Mouse (Mus musculus) hindbrain, embryonic 11.5 days (tissue): ENCODE measurements around the gene Ahnak2. TPM values are rescaled to one million over a fixed set of nuclear protein-coding genes. Genes with fewer than 3 reads are reported as not detected.

Experiments
- ATAC-seq: fragments of 200-750 bp; cut with Nextera tagmentation; 2 replicates; pipeline ENCODE4 v1.8.0; 2017; ENCODE audit warnings: mild to moderate bottlenecking, moderate TSS enrichment, moderate library complexity; ENCODE audit not compliant: low FRiP score
- DNase-seq: peaks from one replicate; pipeline ENCODE4 v3.0.0-alpha.2; 2015; ENCODE audit warnings: low spot score
- H3K27ac ChIP-seq: fragments of 300-500 bp; sonication (generic); 2 replicates; pipeline ENCODE4 v1.5.1; 2014; ENCODE audit warnings: mild to moderate bottlenecking, low read depth, low read length
- H3K27me3 ChIP-seq: fragments of 300-500 bp; sonication (generic); 2 replicates; pipeline ENCODE4 v1.6.1; 2014; ENCODE audit warnings: mild to moderate bottlenecking, low read length, moderate library complexity, mixed read lengths; ENCODE audit not compliant: control insufficient read depth, insufficient read depth
- H3K36me3 ChIP-seq: fragments of 300-500 bp; sonication (generic); 2 replicates; pipeline ENCODE4 v1.6.1; 2014; ENCODE audit warnings: mild to moderate bottlenecking, low read length, moderate library complexity, mixed read lengths; ENCODE audit not compliant: control insufficient read depth, insufficient read depth
- H3K4me1 ChIP-seq: fragments of 300-500 bp; sonication (generic); replicated peaks from 2 replicates; pipeline ENCODE4 v1.6.1; 2014; ENCODE audit warnings: low read length, mixed read lengths; ENCODE audit not compliant: control insufficient read depth, insufficient read depth
- H3K4me2 ChIP-seq: fragments of 300-500 bp; sonication (generic); replicated peaks from 2 replicates; pipeline ENCODE4 v1.6.1; 2014; ENCODE audit warnings: mild to moderate bottlenecking, low read depth, low read length
- H3K4me3 ChIP-seq: fragments of 300-500 bp; sonication (generic); 2 replicates; pipeline ENCODE4 v1.5.1; 2014; ENCODE audit warnings: low read depth, low read length
- H3K9ac ChIP-seq: fragments of 300-500 bp; sonication (generic); 2 replicates; pipeline ENCODE4 v1.6.1; 2014; ENCODE audit warnings: low read depth, low read length
- H3K9me3 ChIP-seq: fragments of 300-500 bp; sonication (generic); 2 replicates; pipeline ENCODE4 v1.6.1; 2016; ENCODE audit warnings: low read length; ENCODE audit not compliant: control insufficient read depth
- WGBS: fragments of 180-500 bp; shearing (Covaris S2); extraction: QIAGEN DNeasy Blood & Tissue Kit; methylation state at CpG from one replicate; pipeline ENCODE4 v1.1.7; 2014; 5-methylcytosine and 5-hydroxymethylcytosine counted together
- polyA plus RNA-seq: library from polyadenylated mRNA; unstranded; fragments of >200 nt; fragmentation: Nextera tagmentation; extraction: Ambion mirVana; gene quantifications from 2 replicates; pipeline ENCODE4 v1.2.1, GENCODE M21; 2014

Gene Ahnak2
- polyA plus RNA-seq, 1 experiment from 2014 or later: 0.29 TPM

DNA sequence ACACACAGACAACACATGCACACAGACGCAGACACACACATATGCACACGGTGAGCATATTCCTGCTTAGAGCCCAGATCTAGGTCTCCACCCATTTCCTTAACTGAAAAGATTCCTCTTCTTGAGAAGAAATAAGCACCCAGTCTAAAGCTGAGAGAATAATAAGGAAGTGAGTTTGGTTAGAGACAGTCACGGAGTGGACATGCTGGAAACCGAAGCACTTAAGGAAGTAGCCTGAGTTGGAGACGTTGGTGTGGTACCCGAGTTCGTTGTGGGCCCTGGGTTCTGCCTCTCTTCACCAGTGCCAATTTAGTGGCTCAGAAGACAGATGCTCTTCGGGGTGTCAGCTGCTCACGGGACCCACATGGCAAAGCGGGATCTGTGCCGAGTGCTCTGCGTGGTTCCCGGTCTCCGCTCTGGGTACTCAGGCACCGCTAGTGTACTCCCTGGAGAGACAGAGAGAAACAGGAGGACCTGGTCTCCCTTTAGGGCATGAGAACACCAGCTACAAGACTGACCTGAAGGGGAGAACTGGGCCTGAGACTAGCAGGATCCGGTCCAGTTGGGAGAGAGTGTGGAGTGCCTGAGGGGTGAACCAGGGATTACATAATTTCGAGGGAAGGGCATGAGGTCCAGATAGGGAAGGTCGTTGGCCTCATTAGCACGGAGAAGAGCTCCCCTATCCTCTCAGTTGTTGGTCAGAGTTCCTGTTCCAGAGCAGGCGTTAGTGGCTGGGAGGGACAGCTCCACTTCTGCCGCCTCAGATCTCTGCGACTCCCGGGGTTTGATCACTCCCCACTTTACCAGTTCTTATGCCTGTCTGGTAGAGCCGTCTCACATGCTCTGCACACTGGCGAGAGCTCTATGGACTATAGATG lies 38.0 kb upstream of the Ahnak2 start:
- H3K27me3 ChIP-seq: no peaks in the 10 kb centered on the region
- ATAC-seq (no peak), DNase-seq (no peak)
- no peaks in the 10 kb centered on the region for H3K36me3 ChIP-seq
- no peaks in the 10 kb centered on the region for H3K4me1 ChIP-seq
- H3K4me2 ChIP-seq: no peak overlapping the region
- no peak overlapping the region for H3K27ac ChIP-seq
- H3K9ac ChIP-seq: no peak overlapping the region
- no peaks in the 10 kb centered on the region for H3K9me3 ChIP-seq
- no peak overlapping the region for H3K4me3 ChIP-seq
- WGBS: 79% methylated on average over 25 of the region's 25 CpGs

DNA sequence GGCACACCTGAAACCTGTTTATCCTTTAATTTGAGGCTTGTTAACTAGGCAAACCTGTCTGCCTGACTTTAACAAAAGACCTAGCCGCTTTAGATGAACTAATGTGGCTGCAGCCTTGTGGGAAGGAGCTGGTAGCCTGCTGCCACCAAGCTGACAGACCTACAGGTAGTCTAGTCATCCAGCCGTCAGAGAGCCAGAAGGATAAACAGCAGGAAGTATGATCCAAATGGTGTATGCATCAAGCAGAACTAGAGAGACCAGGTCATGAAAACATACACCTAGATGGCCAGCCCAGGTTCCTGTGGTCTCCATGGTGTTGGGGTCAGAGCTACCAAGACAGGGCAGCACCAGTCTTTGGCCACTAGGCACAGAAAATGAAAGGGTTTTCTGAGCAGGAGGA lies 32.6 kb upstream of the Ahnak2 start:
- WGBS: 71% methylated on average over 2 of the region's 2 CpGs

DNA sequence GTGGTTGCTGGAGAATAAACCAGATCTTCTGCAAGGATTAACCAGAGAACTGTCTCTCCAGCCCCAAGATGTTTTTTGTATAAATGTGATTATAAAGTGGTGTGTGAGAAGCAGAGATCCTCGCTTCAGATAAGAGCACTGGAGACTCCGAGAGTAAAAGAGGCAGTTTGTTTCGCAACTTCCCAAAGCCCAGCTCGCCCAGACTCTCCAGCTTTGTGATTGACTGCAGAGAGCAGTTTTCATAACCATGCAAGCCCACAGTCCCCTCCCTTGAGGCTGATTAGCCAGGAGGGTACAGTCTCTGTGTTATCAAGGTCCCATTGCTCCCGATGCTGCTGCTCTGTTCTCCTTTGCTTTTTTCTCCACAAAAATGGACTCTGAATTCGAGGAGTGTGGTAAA lies 31.1 kb upstream of the Ahnak2 start:
- Histone ChIP-seq H3K9ac (no peak overlapping the region), H3K4me3 (no peak overlapping the region), H3K27me3 (no peaks in the 10 kb centered on the region), H3K9me3 (no peaks in the 10 kb centered on the region), H3K4me1 (peaks cover 5% of the 10 kb centered on the region), H3K27ac (no peak overlapping the region), H3K4me2 (no peak overlapping the region), H3K36me3 (no peaks in the 10 kb centered on the region)
- ATAC-seq (no peak), DNase-seq (no peak)
- 93% methylated on average over 6 of the region's 6 CpGs for WGBS

More for the DNA sequence above, 32.6 kb upstream of the Ahnak2 start:
- H3K9ac ChIP-seq: no peak overlapping the region
- H3K27me3 ChIP-seq: no peaks in the 10 kb centered on the region
- no peaks in the 10 kb centered on the region for H3K9me3 ChIP-seq
- no peak for DNase-seq
- H3K4me3 ChIP-seq: no peak overlapping the region
- peaks cover 5% of the 10 kb centered on the region for H3K4me1 ChIP-seq
- no peak overlapping the region for H3K4me2 ChIP-seq
- ATAC-seq: no peak
- H3K36me3 ChIP-seq: no peaks in the 10 kb centered on the region
- H3K27ac ChIP-seq: no peak overlapping the region

DNA sequence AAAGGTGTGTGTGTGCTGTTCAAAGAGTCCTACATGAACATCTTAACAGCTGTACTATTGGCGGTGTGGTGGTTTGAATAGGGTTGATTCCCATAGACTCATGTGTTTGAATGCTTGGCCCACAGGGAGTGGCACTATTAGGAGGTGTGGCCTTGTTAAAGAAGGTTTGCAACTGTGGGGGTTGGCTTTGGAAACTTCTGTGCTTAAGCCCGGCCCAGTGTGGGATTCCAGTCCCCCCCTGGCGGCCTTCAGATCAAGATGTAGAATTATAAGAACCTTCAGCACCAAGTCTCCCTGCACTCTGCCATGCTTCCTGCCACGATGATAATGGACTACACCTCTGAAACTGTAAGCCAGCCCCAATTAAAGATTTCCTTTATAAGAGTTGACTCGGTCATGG lies 30.0 kb upstream of the Ahnak2 start:
- Histone ChIP-seq H3K4me2 (no peak overlapping the region), H3K27me3 (no peaks in the 10 kb centered on the region), H3K4me1 (peaks cover 12% of the 10 kb centered on the region), H3K4me3 (no peak overlapping the region), H3K36me3 (peaks cover 3% of the 10 kb centered on the region; the same call in 1 of the 2 replicates), H3K9ac (no peak overlapping the region), H3K9me3 (no peaks in the 10 kb centered on the region), H3K27ac (no peak overlapping the region)
- ATAC-seq (no peak), DNase-seq (no peak)
- 92% methylated on average over 5 of the region's 5 CpGs for whole genome bisulfite sequencing

DNA sequence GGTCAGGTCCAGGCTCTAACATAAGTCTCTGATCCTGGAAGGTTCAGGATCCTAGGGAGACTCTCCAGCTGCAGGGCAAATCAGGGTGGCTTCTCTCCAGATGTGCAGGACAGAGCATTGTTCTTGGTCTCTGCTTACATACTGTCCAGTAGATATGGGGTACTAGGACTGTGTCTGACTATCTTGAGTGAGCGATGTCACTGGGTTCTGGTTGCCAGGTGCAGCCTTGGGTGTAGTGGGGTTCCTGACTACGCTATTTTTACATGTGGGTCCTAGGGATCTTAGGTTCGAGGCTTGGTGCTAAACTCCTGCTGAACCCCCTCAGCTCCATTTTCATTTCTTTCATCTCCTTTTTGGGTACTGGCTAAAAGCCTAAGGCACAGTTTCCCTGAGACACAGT lies 28.1 kb upstream of the Ahnak2 start:
- Histone ChIP-seq H3K9me3 (no peaks in the 10 kb centered on the region), H3K4me3 (peak overlapping the region; percentile 87), H3K4me2 (peak overlapping the region; percentile 43), H3K36me3 (peaks cover 3% of the 10 kb centered on the region; the same call in 1 of the 2 replicates), H3K4me1 (peaks cover 21% of the 10 kb centered on the region), H3K9ac (peak overlapping the region; percentile 70), H3K27ac (no peak overlapping the region), H3K27me3 (no peaks in the 10 kb centered on the region)
- DNase-seq (no peak), ATAC-seq (no peak)
- WGBS: 98% methylated on average over 3 of the region's 3 CpGs

DNA sequence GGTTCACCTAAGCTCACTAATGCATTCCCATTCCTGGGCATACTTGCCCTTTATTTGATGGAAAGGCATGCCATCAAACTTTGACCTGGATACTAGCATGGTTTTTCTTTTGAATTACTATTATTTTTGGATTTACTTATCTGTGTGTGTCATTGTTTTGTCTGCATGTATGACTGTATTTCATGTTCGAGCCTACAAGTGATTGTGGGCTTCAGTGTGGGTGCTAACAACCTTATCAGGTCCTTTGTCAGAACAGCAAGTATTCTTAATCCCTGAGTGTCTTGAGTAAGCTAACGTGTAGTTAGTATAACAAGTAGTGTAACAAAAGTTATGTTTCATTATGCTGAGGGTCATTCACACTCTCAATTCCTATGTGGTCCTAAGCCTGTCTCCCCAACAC lies 27.7 kb upstream of the Ahnak2 start:
- H3K9me3 ChIP-seq: no peaks in the 10 kb centered on the region
- no peak overlapping the region for H3K27ac ChIP-seq
- no peak for DNase-seq
- peak overlapping the region; percentile 87 for H3K4me3 ChIP-seq
- ATAC-seq: no peak
- H3K36me3 ChIP-seq: peaks cover 3% of the 10 kb centered on the region; the same call in 1 of the 2 replicates
- peak overlapping the region; percentile 70 for H3K9ac ChIP-seq
- peaks cover 21% of the 10 kb centered on the region for H3K4me1 ChIP-seq
- H3K4me2 ChIP-seq: peak overlapping the region; percentile 43
- WGBS: 38% methylated on average over 2 of the region's 2 CpGs
- no peaks in the 10 kb centered on the region for H3K27me3 ChIP-seq

DNA sequence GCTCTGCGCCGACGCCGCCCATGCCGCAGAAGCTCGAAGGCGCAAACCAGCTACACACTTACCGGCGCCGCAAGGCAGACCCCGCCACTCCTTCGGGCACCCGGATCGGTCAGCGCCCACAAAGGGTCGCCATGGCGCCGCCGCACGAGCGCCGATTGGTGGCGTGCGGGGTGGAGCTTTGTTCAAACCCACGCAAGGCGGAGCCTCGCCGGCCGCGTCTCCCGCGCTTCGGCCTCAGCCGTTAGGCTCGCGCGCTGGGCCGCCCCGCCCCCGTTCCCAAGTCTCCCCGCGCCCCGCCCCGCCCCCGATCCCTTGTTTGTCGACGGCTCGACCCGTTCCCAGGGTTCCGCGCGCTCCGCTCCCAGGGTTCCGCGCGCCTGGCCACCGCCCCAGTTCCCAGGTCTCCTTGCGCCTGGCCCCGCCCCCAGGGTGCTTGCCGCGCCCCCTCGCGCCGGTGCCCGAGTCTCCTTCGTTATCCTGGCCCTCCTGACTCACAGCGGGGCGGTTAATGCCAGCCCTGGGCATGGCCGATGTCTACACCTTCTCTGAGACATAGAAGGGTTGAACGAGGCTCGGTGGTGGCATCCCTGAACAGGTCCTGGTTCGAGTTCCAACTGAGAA lies 26.9 kb upstream of the Ahnak2 start, which contains the start of gene Cdca4:
Gene Cdca4, minus strand, starts transcription at position 180 of the 621 bp plus-strand sequence.
- Histone ChIP-seq H3K27ac (peak within 1 kb of the TSS; percentile 88), H3K27me3 (no peaks in the 10 kb centered on the region), H3K36me3 (peaks cover 6% of the 10 kb centered on the region; the same call in 1 of the 2 replicates), H3K4me2 (peak within 1 kb of the TSS; percentile 77), H3K4me3 (peak within 1 kb of the TSS; percentile 87), H3K4me1 (peaks cover 21% of the 10 kb centered on the region), H3K9me3 (no peaks in the 10 kb centered on the region), H3K9ac (peak within 1 kb of the TSS; percentile 97)
- ATAC-seq (peak; percentile 98), DNase-seq (peak; percentile 99)
- WGBS: 1% methylated on average over 55 of the region's 72 CpGs

DNA sequence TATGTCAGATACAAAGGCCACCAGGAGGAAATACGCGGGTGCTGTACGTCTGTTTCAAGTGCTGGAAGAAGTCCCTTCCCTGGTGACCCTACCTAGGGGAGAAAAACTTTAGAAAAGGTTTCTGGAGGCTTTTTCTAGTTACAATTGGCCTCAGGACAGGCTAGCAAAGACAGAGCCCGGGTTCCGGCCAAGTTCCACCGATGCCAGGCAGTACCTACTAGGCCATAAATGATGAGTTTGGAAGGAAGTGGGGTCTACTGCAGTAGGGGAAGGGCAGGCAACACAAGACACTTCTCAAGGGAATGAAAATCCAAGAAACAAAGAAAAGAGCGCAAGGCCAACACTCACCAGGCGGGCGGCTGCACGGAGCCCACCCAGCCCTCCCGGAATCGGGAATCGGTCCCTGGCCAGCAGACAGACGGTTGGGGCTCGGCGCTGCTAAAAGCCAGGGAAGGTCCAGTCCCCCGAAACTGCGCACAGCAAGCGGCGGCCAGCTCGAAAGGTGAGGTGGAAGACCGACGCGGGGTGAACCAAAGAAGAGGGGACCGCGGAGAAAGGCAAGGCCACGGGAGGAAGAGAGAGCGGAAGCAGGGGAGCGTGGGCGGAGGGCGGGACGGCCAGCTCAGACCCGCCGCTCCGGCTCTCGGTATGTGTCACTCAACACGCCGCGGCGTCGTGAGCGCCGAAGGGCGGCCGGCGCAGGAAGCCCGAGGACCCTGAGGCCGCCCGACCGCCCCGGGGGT lies 26.2 kb upstream of the Ahnak2 start:
- Histone ChIP-seq H3K4me1 (peaks cover 21% of the 10 kb centered on the region), H3K9me3 (no peaks in the 10 kb centered on the region), H3K4me3 (peak overlapping the region; percentile 87), H3K27me3 (no peaks in the 10 kb centered on the region), H3K9ac (peak overlapping the region; percentile 97), H3K36me3 (peaks cover 6% of the 10 kb centered on the region; the same call in 1 of the 2 replicates), H3K27ac (peak overlapping the region; percentile 88), H3K4me2 (peak overlapping the region; percentile 77)
- DNase-seq (no peak), ATAC-seq (peak; percentile 77)
- WGBS: under 1% methylated on average over 45 of the region's 51 CpGs
